Mouse (Mus musculus) lung, adult 2 months (tissue): ENCODE measurements at regions not wholly inside any gene's neighbourhood (a gene's known extent, or its start where the extent isn't known, plus 50 kb on each side); places are given as distances from the start of the nearest gene placed in this dataset.

Source experiments
- CTCF ChIP-seq: fragments of 200-500 bp; IDR thresholded peaks from 2 replicates; pipeline ENCODE4 v1.5.1; 2011; ENCODE audit warnings: mild to moderate bottlenecking, low read length, control low read depth; ENCODE audit not compliant: insufficient read depth
- POLR2A ChIP-seq: fragments of 200-500 bp; IDR thresholded peaks from 2 replicates; pipeline ENCODE4 v1.6.1; 2011; ENCODE audit warnings: low read depth, mild to moderate bottlenecking, control low read depth, low read length, borderline replicate concordance; ENCODE audit errors: extremely low read depth

GRCm38 (mm10) chr11:57933065-57933464 is 75.8 kb upstream of the Larp1 start:
- no peak for TF ChIP-seq CTCF
- TF ChIP-seq POLR2A, result no peak
